Mouse (Mus musculus): ENCODE results near the gene Ednra.
A peak's percentile ranks its signal among the peaks of the same experiment; 100 is the strongest.

The Ednra gene

GRCm38 (mm10) chr8:77650646-77651190, 73.5 kb downstream of the Ednra start:
- DNase-seq (ENCODE audit: low spot score in 2 of 2) = no peak

- DNase-seq (ENCODE audit: low spot score in 2 of 2) = no peak
Observed at GRCm38 (mm10) chr8:77640093-77640839, 84.0 kb downstream of the Ednra start.

GRCm38 (mm10) chr8:77637593-77637992, 86.7 kb downstream of the Ednra start:
- DNase-seq (ENCODE audit: low spot score in 2 of 2) = no peak

- DNase-seq (ENCODE audit: low spot score in 2 of 2) = no peak
Observed at GRCm38 (mm10) chr8:77634035-77634434, 90.2 kb downstream of the Ednra start.

- DNase-seq (ENCODE audit: low spot score in 2 of 2) = no peak
Observed at GRCm38 (mm10) chr8:77633211-77633610, 91.1 kb downstream of the Ednra start.

- no peak for DNase-seq (ENCODE audit: low spot score in 2 of 2)
Observed at GRCm38 (mm10) chr8:77630691-77631090, 93.6 kb downstream of the Ednra start.

- peak; percentile 14 to 49 for DNase-seq (ENCODE audit: low spot score in 2 of 2)
Observed at GRCm38 (mm10) chr8:77629858-77630537, 94.3 kb downstream of the Ednra start.

GRCm38 (mm10) chr8:77623677-77624209, 100.5 kb downstream of the Ednra start:
- DNase-seq (ENCODE audit: low spot score in 2 of 2) = no peak

- peak in 1 of 2 experiments; percentile 4 for DNase-seq (ENCODE audit: low spot score in 2 of 2)
Observed at GRCm38 (mm10) chr8:77617916-77618315, 106.3 kb downstream of the Ednra start.

Measured in spleen, postnatal 14 days (tissue).